Mouse (Mus musculus) midbrain, embryonic 15.5 days (tissue): ENCODE results near the gene Narf. TPM values are rescaled to one million over a fixed set of nuclear protein-coding genes. Genes with fewer than 3 reads are reported as not detected.

ENCODE experiments used
- ATAC-seq: fragments of 200-750 bp; cut with Nextera tagmentation; replicated peaks from 2 replicates; pipeline ENCODE4 v1.8.0; 2017; ENCODE audit warnings: moderate TSS enrichment
- H3K27ac ChIP-seq: fragments of 300-500 bp; sonication (generic); 2 replicates; pipeline ENCODE4 v1.5.1; 2015; ENCODE audit warnings: mild to moderate bottlenecking, inconsistent platforms
- H3K27me3 ChIP-seq: fragments of 300-500 bp; sonication (generic); replicated peaks from 2 replicates; pipeline ENCODE4 v1.6.1; 2015; ENCODE audit warnings: inconsistent platforms
- H3K36me3 ChIP-seq: fragments of 300-500 bp; sonication (generic); replicated peaks from 2 replicates; pipeline ENCODE4 v1.6.1; 2015; ENCODE audit warnings: inconsistent platforms
- H3K4me1 ChIP-seq: fragments of 300-500 bp; sonication (generic); 2 replicates; pipeline ENCODE4 v1.6.1; 2015; ENCODE audit warnings: inconsistent platforms
- H3K4me2 ChIP-seq: fragments of 300-500 bp; sonication (generic); 2 replicates; pipeline ENCODE4 v1.6.1; 2015; ENCODE audit warnings: inconsistent platforms, mild to moderate bottlenecking, moderate library complexity
- H3K4me3 ChIP-seq: fragments of 300-500 bp; sonication (generic); 2 replicates; pipeline ENCODE4 v1.5.1; 2015; ENCODE audit warnings: mild to moderate bottlenecking, inconsistent platforms
- H3K9ac ChIP-seq: fragments of 300-500 bp; sonication (generic); 2 replicates; pipeline ENCODE4 v1.6.1; 2015; ENCODE audit warnings: mild to moderate bottlenecking, inconsistent platforms
- H3K9me3 ChIP-seq: fragments of 300-500 bp; sonication (generic); 2 replicates; pipeline ENCODE4 v1.6.1; 2016; ENCODE audit warnings: inconsistent platforms
- WGBS: fragments of 180-500 bp; shearing (Covaris S2); methylation state at CpG from one replicate; pipeline ENCODE4 v1.1.7; 2015; ENCODE audit warnings: mixed read lengths; 5-methylcytosine and 5-hydroxymethylcytosine counted together
- polyA plus RNA-seq: library from polyadenylated mRNA; unstranded; fragments of >200 nt; fragmentation: Nextera tagmentation; extraction: Ambion mirVana; gene quantifications from 2 replicates; pipeline ENCODE4 v1.2.1, GENCODE M21; 2015

Narf gene
- polyA plus RNA-seq, 1 experiment from 2014 or later, result 106 TPM

DNA sequence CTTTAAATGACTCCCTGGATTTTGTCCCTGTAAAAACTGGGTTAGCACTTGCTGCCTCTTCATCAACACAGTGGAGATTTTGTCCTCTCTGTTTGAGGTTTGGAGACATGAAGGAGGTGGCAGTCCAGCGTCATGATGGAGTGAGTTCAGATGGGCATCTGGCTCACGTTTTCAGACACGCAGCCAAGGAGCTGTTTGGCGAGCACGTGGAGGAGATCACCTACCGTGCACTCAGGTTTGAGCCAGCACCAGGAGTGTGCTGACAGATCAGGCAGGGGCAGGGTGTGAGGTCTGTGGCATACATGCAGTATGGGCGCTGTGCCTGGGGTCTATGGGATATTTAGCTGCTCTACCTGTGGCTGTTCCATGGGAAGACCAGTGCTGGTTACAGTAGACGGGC is 13.1 kb downstream of the Narf start:
- no peak overlapping the region for H3K27ac ChIP-seq
- peaks cover 84% of the 10 kb centered on the region for H3K36me3 ChIP-seq
- H3K27me3 ChIP-seq, result no peaks in the 10 kb centered on the region
- H3K9ac ChIP-seq, result no peak overlapping the region
- no peak for ATAC-seq
- no peak overlapping the region for H3K4me3 ChIP-seq
- no peak overlapping the region for H3K4me2 ChIP-seq
- H3K9me3 ChIP-seq, result no peaks in the 10 kb centered on the region
- 90% methylated on average over 8 of the region's 8 CpGs for WGBS
- H3K4me1 ChIP-seq, result no peaks in the 10 kb centered on the region

DNA sequence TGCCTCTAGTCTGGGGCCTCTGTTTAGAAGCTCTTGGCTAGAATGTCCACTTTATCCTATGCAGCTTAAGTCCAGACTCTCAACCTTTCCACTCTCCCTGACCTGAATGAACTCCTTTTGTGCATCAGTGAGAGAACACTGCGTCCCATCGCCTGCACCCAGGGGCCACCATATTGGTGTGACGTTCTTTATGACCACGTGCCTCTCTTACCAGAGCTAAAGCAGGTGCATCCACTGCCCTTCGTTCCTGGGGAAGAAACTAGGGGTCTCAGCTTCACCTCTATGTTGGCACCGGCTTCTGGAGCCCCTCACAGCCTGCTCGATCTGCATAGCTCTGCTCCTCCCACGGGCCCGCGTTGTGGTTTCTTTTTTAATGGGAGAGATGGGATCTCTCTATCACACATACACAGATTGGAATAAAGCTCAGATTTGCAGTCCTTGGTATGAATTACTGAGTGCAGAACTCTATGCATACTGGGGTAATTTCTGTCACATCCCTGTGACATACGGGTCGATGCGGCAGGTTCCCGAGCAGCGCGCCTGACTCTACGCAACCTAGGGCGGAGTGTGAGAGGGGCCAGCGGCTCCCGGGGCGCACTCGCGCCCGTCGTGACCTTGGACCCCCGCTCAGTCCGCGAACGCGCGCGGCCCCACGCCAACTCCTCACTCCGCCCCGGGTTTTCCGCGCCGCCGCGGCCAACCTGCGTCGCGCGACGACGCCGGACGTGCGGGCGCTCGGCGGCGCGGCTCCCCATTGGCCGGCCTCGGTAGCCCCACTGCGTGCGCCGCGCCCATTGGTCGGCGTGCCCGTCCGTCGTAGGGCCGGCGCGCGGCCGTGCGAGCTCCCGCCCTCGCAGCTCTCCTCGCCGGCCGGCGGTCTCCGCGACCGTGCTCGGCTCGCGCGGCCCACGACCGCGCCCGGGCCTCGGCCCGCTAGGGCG is 22.4 kb downstream of the Narf start, which contains the start of gene Foxk2:
TSS of gene Foxk2 (plus strand) at position 831 of the 941 bp plus-strand sequence.
- Histone ChIP-seq H3K9ac (peak within 1 kb of the TSS; percentile 93), H3K36me3 (peaks cover 19% of the 10 kb centered on the region), H3K4me2 (peak within 1 kb of the TSS; percentile 91), H3K4me3 (peak within 1 kb of the TSS; percentile 79), H3K4me1 (peaks cover 34% of the 10 kb centered on the region), H3K27ac (peak within 1 kb of the TSS; percentile 96), H3K27me3 (no peaks in the 10 kb centered on the region), H3K9me3 (no peaks in the 10 kb centered on the region)
- ATAC-seq, result peak; percentile 98
- under 1% methylated on average over 90 of the region's 91 CpGs for WGBS

DNA sequence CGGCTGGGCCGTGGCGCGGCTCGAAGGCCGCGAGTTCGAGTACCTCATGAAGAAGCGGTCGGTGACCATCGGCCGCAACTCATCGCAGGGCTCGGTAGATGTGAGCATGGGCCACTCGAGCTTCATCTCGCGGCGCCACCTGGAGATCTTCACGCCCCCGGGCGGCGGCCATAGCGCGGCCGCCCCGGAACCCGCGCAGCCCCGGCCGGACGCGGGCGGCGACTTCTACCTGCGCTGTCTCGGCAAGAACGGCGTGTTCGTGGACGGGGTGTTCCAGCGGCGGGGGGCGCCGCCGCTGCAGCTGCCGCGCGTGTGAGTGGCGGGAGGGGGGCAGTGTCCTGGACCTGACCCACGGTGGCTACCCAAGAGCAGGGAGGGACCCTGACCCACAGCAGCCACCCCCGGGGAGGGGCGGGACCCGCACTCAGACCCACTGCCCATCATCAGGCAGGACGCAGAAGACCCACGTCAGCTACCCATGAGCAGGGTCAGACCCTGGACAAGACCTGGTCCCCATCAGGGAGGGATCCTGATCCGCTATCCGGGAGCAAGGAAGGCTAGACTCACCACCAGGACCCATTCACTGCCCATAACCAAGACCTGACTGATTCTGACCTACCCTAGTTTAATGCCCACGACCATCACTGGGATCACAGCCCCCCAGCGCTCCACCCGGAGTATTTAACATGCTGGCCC is 23.3 kb downstream of the Narf start:
- H3K36me3 ChIP-seq, result peaks cover 10% of the 10 kb centered on the region; the same call in 1 of the 2 replicates
- ATAC-seq, result peak; percentile 24
- H3K4me1 ChIP-seq, result peaks cover 34% of the 10 kb centered on the region
- H3K27me3 ChIP-seq, result no peaks in the 10 kb centered on the region
- H3K9me3 ChIP-seq, result no peaks in the 10 kb centered on the region
- WGBS, result under 1% methylated on average over 51 of the region's 60 CpGs
- peak overlapping the region; percentile 91 for H3K4me2 ChIP-seq
- peak overlapping the region; percentile 96 for H3K27ac ChIP-seq
- H3K4me3 ChIP-seq, result peak overlapping the region; percentile 79
- peak overlapping the region; percentile 93 for H3K9ac ChIP-seq

DNA sequence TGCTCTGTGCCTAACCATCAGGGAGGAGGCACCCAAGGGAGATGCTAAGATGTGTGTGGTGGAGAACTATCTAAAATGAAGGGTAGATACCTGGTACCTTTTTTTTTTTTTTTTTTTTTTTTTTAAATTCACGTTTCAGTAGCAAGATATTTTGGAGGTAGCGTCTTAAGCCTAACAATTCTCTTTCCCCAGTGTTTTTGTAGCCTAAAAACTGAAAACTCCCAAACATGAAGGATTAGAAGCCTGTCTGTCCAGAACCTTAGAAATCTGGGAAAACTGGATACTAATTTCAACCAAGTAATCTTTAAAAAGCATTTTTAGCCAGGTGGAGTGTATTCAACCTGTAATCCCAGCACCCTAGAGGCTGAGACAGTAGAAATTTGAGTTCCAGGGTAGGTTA is 24.0 kb downstream of the Narf start:
- WGBS, result 51% methylated on average over 2 of the region's 2 CpGs
- Histone ChIP-seq H3K27me3 (no peaks in the 10 kb centered on the region), H3K4me1 (peaks cover 34% of the 10 kb centered on the region), H3K9ac (peak overlapping the region; percentile 93), H3K4me2 (peak overlapping the region; percentile 91), H3K36me3 (peaks cover 14% of the 10 kb centered on the region; the same call in 1 of the 2 replicates), H3K4me3 (peak overlapping the region; percentile 79), H3K9me3 (no peaks in the 10 kb centered on the region), H3K27ac (no peak overlapping the region)
- ATAC-seq, result no peak

DNA sequence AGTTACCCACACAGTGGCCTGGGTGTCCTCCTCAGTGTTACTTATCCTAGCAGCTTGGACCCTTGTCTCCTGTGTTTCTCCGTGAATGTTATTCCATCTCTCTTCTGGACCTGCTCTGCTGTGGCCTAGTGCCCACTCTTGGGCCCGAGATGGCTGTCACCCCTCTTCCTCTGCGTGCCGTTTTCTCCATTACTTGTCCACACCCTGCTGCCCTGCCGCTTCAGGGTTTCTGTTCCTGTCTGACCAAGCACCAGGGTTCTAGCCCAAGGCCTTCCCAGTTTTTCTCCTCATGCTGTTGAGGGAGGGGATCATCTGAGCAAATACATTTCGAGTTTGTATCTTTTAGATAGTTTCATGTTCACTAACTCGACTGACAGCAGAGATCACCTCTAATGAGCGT is 40.5 kb downstream of the Narf start:
- Histone ChIP-seq H3K9me3 (no peaks in the 10 kb centered on the region), H3K36me3 (no peaks in the 10 kb centered on the region), H3K4me1 (peaks cover 13% of the 10 kb centered on the region; the same call in 1 of the 2 replicates), H3K27ac (no peak overlapping the region), H3K27me3 (no peaks in the 10 kb centered on the region), H3K9ac (no peak overlapping the region), H3K4me3 (no peak overlapping the region), H3K4me2 (no peak overlapping the region)
- WGBS, result 94% methylated on average over 8 of the region's 8 CpGs
- ATAC-seq, result no peak

DNA sequence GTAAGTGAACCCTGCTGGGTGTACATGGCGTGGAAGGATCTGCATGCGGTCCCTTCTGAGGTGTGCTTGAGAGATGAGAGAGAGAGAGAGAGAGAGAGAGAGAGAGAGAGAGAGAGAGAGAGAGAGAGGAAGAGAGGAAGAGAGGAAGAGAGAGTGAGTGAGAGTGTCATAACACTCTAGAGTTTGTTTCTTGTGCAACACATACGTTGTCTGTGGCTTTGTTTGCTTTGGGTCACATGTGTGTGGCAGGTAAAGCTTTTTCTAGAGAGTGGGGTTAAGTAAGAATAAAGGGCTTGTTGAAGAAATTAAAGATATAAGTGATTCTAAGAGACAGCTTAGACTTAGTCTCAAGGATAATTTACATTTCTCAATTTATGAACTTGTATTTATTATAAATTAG is 41.0 kb downstream of the Narf start:
- no peak overlapping the region for H3K4me2 ChIP-seq
- 91% methylated on average over 3 of the region's 3 CpGs for WGBS
- no peak for ATAC-seq
- no peaks in the 10 kb centered on the region for H3K9me3 ChIP-seq
- H3K36me3 ChIP-seq, result no peaks in the 10 kb centered on the region
- H3K27ac ChIP-seq, result no peak overlapping the region
- no peaks in the 10 kb centered on the region for H3K27me3 ChIP-seq
- no peak overlapping the region for H3K9ac ChIP-seq
- H3K4me1 ChIP-seq, result peaks cover 15% of the 10 kb centered on the region; the same call in 1 of the 2 replicates
- no peak overlapping the region for H3K4me3 ChIP-seq

DNA sequence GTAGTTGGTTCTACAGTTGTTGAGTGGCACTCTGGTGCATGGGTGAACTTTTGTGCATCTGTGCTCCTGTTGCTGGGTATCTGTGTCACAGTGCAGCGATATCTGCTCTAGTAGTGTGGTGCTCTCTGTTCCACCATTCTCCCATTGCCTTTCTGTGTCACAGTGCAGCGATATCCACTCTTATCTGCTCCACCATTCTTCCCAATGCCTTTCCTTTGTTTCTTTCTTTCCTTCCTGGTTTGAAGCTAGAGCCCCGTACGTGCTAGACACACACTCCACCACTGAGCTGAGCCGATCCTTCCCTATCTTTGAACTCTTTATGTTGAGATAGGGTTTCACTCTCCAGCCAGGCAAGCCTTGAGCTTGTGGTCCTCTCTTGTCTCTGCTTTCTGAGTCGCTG is 45.9 kb downstream of the Narf start:
- no peak overlapping the region for H3K27ac ChIP-seq
- WGBS, result 84% methylated on average over 6 of the region's 6 CpGs

DNA sequence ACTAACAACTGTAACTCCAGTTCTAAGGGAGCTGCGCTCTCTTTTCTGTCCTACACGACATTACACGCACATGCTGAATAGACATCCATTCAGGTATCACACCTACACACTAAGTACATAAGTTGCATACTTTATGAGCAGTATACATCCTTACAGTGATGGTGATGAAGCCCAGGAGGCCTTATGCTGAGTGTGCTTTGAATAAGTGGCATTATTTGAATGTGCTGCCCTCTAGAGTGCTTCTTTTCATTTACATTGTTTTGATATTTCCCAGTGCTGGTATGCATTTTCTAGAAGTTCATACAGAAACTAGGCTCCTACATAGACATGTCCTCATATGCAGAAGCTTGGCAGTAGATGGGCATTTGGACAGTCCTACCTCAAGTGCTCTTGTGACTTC is 52.8 kb downstream of the Narf start:
- ATAC-seq, result no peak

More for the DNA sequence above, 45.9 kb downstream of the Narf start:
- Histone ChIP-seq H3K36me3 (peaks cover 15% of the 10 kb centered on the region), H3K27me3 (no peaks in the 10 kb centered on the region), H3K4me3 (no peak overlapping the region), H3K9ac (no peak overlapping the region), H3K9me3 (no peaks in the 10 kb centered on the region), H3K4me2 (no peak overlapping the region), H3K4me1 (peaks cover 15% of the 10 kb centered on the region; the same call in 1 of the 2 replicates)
- ATAC-seq, result no peak

DNA sequence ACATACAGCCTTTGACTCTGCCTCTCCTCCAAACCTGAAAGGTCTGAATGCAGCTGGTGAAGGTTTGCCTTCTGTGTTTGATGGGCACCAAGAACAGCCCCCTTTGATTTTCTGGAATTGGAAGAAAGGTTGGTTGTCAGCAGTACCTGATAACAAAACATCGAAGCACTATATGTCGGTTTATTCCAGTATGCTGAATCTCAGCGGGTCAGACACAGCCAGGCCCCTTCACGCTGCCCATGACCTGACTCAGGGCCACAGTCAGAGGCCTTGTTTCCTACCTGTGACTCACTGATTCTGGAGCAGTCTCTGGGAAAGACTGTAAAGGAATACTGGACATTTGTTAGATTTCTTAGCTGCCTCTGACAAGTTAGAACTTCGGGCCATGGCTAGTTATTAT is 57.7 kb downstream of the Narf start:
- 97% methylated on average over 5 of the region's 5 CpGs for WGBS
- no peak overlapping the region for H3K27ac ChIP-seq
- H3K9ac ChIP-seq, result no peak overlapping the region
- no peaks in the 10 kb centered on the region for H3K4me1 ChIP-seq
- no peak overlapping the region for H3K4me3 ChIP-seq
- peaks cover 44% of the 10 kb centered on the region; the same call in 1 of the 2 replicates for H3K36me3 ChIP-seq
- no peak for ATAC-seq
- H3K4me2 ChIP-seq, result no peak overlapping the region
- H3K9me3 ChIP-seq, result no peaks in the 10 kb centered on the region
- no peaks in the 10 kb centered on the region for H3K27me3 ChIP-seq

More for the DNA sequence above, 52.8 kb downstream of the Narf start:
- no peak overlapping the region for H3K27ac ChIP-seq
- no peak overlapping the region for H3K9ac ChIP-seq
- H3K4me3 ChIP-seq, result no peak overlapping the region
- no peaks in the 10 kb centered on the region for H3K27me3 ChIP-seq
- H3K9me3 ChIP-seq, result no peaks in the 10 kb centered on the region
- H3K36me3 ChIP-seq, result peaks cover 47% of the 10 kb centered on the region
- no peak overlapping the region for H3K4me2 ChIP-seq
- H3K4me1 ChIP-seq, result no peaks in the 10 kb centered on the region
- WGBS, result 94% methylated on average over 3 of the region's 3 CpGs

DNA sequence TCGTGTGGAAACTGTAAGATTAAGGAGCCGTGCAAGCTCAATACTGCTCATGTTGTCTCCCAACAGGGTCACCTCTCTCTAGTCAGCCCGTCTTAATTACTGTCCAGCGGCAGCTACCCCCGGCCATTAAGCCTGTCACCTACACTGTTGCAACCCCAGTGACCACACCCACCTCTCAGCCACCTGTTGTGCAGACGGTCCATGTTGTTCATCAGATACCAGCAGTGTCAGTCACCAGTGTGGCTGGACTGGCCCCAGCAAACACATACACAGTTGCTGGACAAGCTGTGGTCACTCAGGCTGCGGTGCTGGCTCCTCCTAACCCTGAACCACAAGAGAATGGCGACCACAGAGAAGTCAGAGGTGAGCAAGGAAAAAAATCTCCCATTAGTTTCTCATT is 61.4 kb downstream of the Narf start:
- Histone ChIP-seq H3K4me2 (no peak overlapping the region), H3K9me3 (no peaks in the 10 kb centered on the region), H3K27ac (no peak overlapping the region), H3K4me1 (no peaks in the 10 kb centered on the region), H3K9ac (no peak overlapping the region), H3K4me3 (no peak overlapping the region), H3K27me3 (no peaks in the 10 kb centered on the region), H3K36me3 (peaks cover 35% of the 10 kb centered on the region)
- 90% methylated on average over 8 of the region's 8 CpGs for WGBS
- no peak for ATAC-seq

DNA sequence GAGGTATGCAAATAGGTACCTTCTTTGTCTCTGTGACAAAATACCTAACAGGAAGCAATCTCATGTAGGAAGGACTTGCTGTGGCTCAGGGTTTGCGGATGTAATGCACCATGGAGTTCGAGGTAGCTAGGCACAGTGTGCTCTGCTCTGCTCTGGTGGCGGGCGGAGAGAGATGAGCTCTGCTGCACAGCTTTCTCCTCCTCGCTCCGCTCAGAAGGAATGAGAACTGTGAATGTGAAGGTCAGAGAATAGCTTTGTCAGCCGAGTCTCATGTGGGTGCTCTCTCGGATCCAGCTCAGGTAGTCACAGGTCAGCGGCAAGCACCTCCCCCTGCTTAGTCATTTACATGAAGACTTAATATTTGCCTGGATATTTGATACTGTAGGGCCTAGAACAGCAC is 63.2 kb downstream of the Narf start:
- no peak overlapping the region for H3K4me3 ChIP-seq
- no peak overlapping the region for H3K27ac ChIP-seq
- peaks cover 48% of the 10 kb centered on the region for H3K36me3 ChIP-seq
- H3K9ac ChIP-seq, result no peak overlapping the region
- no peaks in the 10 kb centered on the region for H3K27me3 ChIP-seq
- WGBS, result 94% methylated on average over 9 of the region's 9 CpGs
- H3K4me2 ChIP-seq, result no peak overlapping the region
- no peaks in the 10 kb centered on the region for H3K4me1 ChIP-seq
- ATAC-seq, result no peak
- no peaks in the 10 kb centered on the region for H3K9me3 ChIP-seq

DNA sequence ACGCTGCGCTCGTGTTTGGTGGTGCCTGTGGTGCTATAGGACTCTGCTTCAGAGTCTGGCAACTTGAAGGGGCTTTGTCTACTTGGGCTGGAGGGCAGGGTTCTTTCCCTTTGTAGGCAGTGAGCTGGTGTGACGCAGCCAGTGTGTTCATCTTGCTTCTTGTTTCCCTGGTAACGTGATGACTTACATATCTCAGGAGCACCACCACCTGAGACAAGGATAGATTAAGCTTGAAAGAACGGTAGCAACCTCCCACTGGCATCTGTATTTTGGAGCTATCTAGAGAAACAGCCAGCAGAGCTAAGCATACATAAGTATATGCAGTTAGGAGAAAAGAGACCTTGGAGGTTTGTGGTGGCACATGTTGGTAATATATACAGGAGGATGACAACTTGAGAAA is 68.3 kb downstream of the Narf start:
- Histone ChIP-seq H3K27me3 (no peaks in the 10 kb centered on the region), H3K4me3 (no peak overlapping the region), H3K4me1 (no peaks in the 10 kb centered on the region), H3K27ac (no peak overlapping the region), H3K9me3 (no peaks in the 10 kb centered on the region), H3K9ac (no peak overlapping the region), H3K36me3 (peaks cover 55% of the 10 kb centered on the region), H3K4me2 (no peak overlapping the region)
- ATAC-seq, result no peak
- 89% methylated on average over 6 of the region's 6 CpGs for WGBS
